Mouse (Mus musculus): ENCODE data around the gene Hist1h3d. TPM values are rescaled to one million over a fixed set of nuclear protein-coding genes. Genes with fewer than 3 reads are reported as not detected.
"Not testable (repeated sequence)": the region's sequence is repeated elsewhere in the genome, so short reads cannot be mapped to it uniquely, and the experiment has no call there.

Gene Hist1h3d
- total RNA-seq, 2 experiments from 2014 or later, result 11.8 to 13.6 TPM

DNA sequence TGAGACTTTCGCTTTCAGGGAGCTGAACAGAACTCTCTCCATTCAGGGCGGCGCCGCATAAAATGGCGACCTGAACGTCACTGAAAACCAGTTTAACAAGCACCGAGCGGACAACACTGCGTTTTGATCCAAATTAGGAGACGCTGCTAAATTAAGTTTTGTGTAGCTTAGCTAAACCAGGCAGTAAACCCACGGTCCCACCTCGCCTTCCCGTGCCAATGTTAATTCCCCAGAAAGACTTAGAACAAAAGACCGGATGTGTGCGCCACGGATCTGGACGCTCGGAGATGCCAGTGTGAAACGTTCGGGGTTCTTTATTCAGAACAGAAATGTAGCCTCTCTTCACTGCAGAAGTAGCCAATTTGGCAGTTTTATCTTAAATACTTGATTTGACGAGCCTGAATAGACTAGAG lies 9.5 kb downstream of the Hist1h3d start:
- peak; percentile 61 to 75 for DNase-seq (ENCODE audit: low spot score in 2 of 2)

DNA sequence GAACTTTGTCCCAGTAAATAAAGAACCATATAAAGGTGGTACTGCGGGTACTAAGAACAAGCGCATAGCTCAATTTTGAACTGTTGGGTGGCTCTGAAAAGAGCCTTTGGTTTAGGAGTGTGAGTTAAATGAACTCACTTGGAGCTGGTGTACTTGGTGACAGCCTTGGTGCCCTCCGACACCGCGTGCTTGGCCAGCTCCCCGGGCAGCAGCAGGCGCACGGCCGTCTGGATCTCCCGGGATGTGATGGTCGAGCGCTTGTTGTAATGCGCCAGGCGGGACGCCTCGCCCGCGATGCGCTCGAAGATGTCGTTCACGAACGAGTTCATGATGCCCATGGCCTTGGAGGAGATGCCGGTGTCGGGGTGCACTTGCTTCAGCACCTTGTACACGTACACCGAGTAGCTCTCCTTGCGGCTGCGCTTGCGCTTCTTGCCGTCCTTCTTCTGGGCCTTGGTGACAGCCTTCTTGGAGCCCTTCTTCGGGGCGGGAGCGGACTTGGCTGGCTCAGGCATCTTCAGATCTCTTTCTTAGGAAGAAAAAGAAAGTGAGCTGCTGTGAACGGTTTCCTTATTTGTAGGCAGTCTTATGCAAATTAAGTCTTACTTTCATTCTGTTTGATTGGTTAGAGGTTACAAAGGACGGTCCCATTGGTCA lies 10.0 kb downstream of the Hist1h3d start:
- peak; percentile 71 to 85 for DNase-seq (ENCODE audit: low spot score in 2 of 2)

- DNase-seq (ENCODE audit: low spot score in 2 of 2), result no peak
These were observed 10.8 kb downstream of the Hist1h3d start for GRCm38 (mm10) chr13:23586099-23586939.

DNA sequence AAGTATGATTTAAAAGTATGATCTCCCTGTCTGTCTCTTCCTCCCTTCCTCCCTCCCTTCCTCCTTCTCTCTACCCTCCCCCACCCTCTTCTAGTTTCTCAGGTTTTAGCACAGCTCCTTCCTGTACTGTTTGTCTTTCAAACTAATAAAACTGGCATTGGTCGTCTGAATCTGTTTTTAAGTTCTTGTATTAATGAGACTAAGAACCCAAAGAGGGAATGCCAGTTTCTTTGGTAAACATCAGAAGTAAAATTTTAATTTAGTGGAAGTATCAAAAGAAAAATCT lies 11.3 kb downstream of the Hist1h3d start:
- no peak for DNase-seq (ENCODE audit: low spot score in 2 of 2)

DNA sequence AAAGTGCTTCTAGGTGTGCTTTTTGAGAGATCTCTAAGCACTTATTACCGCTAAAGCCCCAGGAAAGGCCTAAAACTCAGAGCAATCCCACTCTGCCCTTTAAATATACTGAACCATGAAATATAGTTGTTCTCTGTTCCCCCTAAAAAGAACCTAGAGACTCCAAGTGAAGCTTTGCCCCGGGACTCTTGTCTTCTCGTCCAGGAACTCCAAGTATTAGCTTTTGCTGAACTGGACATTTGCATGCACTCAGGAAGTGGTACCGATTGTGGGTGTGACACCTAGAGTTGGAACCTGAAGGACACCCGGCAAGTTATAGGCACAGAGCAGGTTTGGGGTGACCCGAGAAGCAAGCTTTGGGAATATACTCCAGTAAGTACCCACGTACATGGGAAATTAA lies 15.6 kb downstream of the Hist1h3d start:
- no peak for DNase-seq (ENCODE audit: low spot score in 2 of 2)

DNA sequence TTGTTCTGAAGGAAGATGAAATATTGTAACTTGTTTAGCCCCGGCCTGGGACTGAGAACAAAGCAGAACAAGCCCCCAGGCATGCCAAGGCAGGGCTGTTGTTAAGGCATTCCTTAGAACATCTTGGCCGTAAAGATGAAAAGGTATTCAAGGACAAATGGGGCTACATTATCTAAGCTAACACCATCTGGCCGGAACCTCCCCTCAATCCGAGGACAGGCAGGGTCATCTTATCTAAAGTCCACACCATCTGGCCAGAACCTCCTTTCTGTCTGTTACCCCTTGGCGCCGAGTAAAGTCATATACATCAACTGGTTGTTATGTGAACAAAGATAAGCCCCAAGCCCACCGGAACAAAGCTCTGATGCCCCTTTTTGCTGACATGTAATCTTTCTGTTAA lies 16.3 kb downstream of the Hist1h3d start:
- DNase-seq (ENCODE audit: low spot score in 2 of 2), result not testable (repeated sequence)

DNA sequence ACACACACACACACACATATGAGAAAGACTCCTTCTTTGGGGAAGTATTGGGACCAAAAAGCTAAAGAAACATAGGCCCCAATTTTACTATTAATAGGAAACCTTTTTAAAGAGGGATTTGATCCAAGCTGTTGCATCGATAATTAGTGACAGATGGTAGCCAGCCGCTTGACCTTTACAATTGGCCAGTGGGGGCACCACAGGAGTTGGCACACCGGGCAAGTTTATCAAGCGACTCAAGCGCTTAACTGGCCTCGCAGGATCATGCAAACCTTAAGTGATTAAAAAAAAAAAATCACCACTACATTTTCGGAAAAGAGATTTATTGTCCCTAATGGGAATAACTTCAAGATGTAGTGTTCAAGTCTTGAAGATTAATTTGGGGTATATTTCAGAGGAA lies 17.1 kb downstream of the Hist1h3d start:
- no peak for DNase-seq (ENCODE audit: low spot score in 2 of 2)

- DNase-seq (ENCODE audit: low spot score in 2 of 2), result no peak
These were observed 17.6 kb downstream of the Hist1h3d start for GRCm38 (mm10) chr13:23593051-23593770.

- no peak for DNase-seq (ENCODE audit: low spot score in 2 of 2)
These were observed 19.6 kb downstream of the Hist1h3d start for GRCm38 (mm10) chr13:23595185-23595584.

GRCm38 (mm10) chr13:23595622-23596372 lies 20.2 kb downstream of the Hist1h3d start:
- no peak for DNase-seq (ENCODE audit: low spot score in 2 of 2)

- peak; percentile 57 to 78 for DNase-seq (ENCODE audit: low spot score in 2 of 2)
These were observed 22.4 kb downstream of the Hist1h3d start for GRCm38 (mm10) chr13:23597957-23598356.

- DNase-seq (ENCODE audit: low spot score in 2 of 2), result no peak
These were observed 27.7 kb downstream of the Hist1h3d start for GRCm38 (mm10) chr13:23603182-23603699.

DNA sequence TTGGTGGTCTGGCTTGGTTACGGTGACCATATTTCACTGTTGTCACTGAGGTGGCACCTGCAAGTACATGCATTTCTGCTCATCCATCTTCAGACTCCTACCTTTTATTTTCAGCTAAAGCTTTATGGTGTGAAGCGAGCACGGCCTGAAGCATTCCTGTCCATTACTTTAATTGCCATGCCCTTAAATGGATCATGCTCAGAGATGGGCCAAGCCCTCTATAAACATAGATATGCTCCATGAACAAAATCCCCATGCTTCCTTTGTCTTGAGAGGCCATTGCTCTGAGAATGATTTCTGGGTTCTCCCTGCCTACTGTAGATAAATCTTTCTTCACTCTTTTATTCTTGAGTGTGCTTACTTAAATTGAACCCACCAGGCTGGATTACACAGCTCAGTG lies 28.9 kb downstream of the Hist1h3d start:
- no peak for DNase-seq (ENCODE audit: low spot score in 2 of 2)

GRCm38 (mm10) chr13:23605052-23605451 lies 29.5 kb downstream of the Hist1h3d start:
- no peak for DNase-seq (ENCODE audit: low spot score in 2 of 2)

- no peak for DNase-seq (ENCODE audit: low spot score in 2 of 2)
These were observed 33.6 kb downstream of the Hist1h3d start for GRCm38 (mm10) chr13:23609209-23609608.

- DNase-seq (ENCODE audit: low spot score in 2 of 2), result no peak
These were observed 34.3 kb downstream of the Hist1h3d start for GRCm38 (mm10) chr13:23609844-23610243.

- no peak for DNase-seq (ENCODE audit: low spot score in 2 of 2)
These were observed 34.8 kb downstream of the Hist1h3d start for GRCm38 (mm10) chr13:23610393-23610792.

GRCm38 (mm10) chr13:23611638-23612037 lies 36.1 kb downstream of the Hist1h3d start:
- no peak for DNase-seq (ENCODE audit: low spot score in 2 of 2)

GRCm38 (mm10) chr13:23620056-23620732 lies 44.6 kb downstream of the Hist1h3d start:
- DNase-seq (ENCODE audit: low spot score in 2 of 2), result no peak

DNA sequence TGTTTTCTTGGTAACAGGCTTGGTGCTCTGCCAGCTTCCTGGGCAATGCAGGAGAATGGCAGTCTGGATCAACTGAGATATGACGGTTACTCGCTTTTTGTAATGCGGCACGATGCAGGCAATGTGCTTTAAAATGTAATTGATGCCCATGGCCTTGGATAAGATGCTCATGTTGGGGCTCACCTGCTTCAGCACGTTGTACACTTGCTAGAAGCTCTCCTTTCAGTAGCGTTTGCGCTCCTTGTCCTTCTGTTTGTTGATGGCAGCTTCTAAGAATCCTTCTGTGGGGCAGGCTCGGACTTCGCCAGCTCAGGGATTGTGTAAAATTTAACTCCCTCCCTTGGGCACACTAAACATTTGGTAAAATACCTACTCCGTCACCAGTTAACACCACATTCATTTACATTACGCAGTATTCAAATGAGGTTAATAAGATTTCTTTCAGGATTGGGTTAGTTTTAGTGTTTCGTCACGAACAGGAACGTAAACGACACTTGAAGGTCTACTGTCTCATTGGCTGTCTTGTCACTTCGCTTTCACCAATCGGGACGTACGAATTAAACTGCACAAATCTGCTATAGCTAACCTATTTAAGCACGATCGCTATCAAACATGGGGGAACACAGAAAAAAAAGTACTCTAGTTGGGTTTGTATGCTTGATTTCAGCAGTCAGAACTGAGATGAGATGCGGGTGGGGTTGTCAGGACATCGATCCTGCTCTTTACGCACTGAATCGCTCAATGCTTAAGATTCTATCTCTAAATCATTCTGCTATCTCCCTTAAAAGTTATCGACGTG lies 45.4 kb downstream of the Hist1h3d start, which contains the start of gene Hist1h2be:
TSS of gene Hist1h2be (minus strand) at position 392 of the 799 bp plus-strand sequence.
- peak; percentile 57 to 88 for DNase-seq (ENCODE audit: low spot score in 2 of 2)

Measured in layer of hippocampus, adult 18-20 months (tissue).